Mouse (Mus musculus) cerebral cortex, adult 2 months (tissue): ENCODE data around the gene Ifitm1.

ENCODE experiments used
- WGBS: fragments of 180-500 bp; shearing (Covaris S2); methylation state at CpG from one replicate; pipeline ENCODE4 v1.1.7; 2018; 5-methylcytosine and 5-hydroxymethylcytosine counted together

Gene Ifitm1

DNA sequence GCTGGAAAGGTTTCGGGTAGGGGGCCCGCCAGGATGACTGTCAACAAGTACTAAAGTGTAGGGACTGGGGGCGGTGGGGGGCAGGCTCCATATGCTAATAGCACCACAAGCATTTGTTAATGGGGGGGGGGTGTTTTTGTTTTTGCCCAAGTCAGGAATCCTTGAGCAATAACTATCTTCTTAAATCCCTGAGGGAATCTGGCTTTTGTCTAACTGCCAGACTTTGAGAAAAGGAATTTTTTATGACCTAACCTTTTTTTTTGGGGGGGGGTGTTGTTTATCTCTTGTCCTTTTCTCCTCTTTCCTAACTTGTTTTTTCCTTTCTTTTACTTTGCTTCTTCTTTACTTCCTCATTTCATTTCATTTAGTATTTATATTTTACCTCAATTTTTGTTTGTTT, 8.4 kb downstream of the Ifitm1 start:
- WGBS: 53% methylated on average over 3 of the region's 3 CpGs

DNA sequence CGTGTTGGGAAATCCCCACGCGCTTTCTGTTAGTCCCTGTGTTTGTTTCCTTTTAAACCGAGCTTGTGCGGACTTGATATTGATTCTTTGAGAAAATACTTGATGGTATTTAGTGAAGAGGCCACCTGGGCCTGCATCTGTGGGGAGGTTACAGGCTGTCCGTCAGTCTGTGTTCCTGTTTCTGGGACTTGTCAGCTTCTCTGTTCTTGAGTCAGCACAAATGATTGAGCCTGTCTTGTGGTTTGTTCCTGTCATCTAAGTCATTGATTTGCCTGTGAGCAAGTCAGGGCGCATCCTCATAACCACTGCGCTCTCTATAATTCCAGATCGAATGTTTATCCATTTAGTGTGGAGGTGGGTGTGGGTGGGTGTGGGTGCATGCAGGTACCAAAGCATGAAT, 9.7 kb downstream of the Ifitm1 start:
- WGBS: 91% methylated on average over 9 of the region's 9 CpGs

GRCm38 (mm10) chr7:140981704-140982103, 14.7 kb downstream of the Ifitm1 start:
- WGBS: 93% methylated on average over 8 of the region's 8 CpGs

GRCm38 (mm10) chr7:140982971-140983370, 15.9 kb downstream of the Ifitm1 start:
- 92% methylated on average over 7 of the region's 7 CpGs for WGBS

DNA sequence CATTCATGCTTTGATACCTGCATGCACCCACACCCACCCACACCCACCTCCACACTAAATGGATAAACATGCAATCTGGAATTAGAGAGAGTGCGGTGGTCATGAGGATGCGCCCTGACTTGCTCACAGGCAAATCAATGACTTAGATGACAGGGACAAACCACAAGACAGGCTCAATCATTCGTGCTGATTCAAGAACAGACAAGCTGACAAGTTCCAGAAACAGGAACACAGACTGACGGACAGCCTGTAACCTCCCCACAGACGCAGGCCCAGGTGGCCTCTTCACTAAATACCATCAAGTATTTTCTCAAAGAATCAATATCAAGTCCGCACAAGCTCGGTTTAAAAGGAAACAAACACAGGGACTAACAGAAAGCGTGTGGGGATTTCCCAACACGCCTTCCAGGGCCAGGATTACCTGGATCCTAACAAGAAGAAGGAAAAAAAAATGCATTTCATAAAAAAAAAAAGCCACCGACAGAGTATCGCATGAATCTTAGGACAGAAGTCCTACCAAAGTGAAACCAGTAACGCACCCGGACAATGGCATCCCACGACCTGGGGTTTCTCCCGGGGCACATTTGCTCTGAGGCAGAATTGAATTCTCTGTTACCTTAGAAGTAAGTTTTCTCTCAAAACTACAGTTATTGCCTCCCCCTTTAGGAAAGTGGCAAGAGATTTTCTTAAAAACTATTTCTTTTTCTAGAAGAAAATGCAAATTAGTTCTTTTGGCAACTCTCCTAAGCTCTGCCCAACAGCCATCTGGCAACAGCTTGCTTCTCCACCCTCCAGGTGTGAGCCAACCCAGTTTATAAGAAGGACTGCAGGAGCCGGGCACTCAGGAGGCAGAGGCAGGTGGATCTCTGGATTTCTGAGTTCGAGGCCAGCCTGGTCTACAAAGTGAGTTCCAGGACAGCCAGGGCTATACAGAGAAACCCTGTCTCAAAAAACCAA, 20.4 kb downstream of the Ifitm1 start:
- WGBS: 69% methylated on average over 17 of the region's 17 CpGs

DNA sequence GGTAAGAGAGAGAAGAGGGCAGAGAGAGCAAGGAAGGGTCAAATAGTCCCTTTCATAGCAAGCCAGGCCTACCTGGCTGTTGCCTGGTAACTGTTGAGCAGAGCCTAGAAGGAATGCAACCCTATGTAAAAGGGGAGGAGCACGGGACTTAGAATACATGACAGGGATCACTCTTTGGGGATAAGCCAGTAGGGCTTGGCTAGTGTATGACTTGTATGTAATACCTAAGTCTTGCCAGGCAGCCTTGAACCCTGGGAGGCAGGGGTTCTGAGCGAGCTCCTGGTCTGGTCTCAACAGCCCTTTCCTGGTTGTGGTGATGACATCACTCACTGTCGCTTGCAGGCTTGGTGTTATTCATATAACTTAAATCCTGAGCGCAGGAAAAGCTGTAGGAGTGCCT, 22.0 kb downstream of the Ifitm1 start:
- WGBS: 67% methylated on average over 4 of the region's 4 CpGs

DNA sequence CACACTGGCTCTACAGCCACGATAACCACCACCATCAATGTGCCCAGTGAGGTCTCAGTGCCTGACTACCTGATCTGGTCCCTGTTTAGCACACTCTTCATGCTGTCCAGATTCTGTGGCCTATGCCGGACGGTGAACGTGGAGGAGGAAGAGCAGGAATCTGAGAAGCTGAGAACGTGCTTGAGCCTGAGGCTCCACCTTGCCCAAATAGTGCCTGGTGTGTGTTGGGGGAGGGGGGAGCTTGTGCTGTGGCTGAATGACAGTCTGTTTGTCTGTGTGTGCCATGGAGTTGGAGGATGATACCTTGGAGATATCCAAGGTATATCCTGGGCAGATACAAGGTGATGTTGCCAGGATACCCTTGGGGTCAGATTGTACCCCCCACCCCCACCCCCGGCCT, 23.2 kb downstream of the Ifitm1 start:
- 79% methylated on average over 6 of the region's 6 CpGs for WGBS

DNA sequence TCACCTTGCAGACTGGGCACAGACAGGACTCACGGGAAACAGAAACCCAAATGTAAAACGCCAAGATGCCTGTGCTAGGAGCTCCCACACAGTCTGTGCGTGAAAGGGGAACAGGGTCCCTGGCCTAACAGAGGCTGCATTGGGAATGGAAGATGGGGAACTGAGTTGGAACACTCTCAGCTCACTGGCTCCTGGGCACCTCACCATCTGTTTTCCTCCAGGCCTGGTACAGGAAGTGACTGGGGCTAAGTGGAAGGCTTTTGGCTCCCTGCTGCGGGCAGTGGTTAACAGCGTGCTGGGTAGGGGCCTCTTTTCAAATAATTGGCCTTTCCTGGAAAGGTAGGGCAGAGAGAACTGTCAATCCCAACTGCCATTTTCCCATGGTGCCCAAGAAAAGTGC, 23.6 kb downstream of the Ifitm1 start:
- WGBS: 70% methylated on average over 5 of the region's 5 CpGs

- 83% methylated on average over 14 of the region's 14 CpGs for WGBS
These were observed 24.2 kb downstream of the Ifitm1 start for GRCm38 (mm10) chr7:140991117-140991689.

DNA sequence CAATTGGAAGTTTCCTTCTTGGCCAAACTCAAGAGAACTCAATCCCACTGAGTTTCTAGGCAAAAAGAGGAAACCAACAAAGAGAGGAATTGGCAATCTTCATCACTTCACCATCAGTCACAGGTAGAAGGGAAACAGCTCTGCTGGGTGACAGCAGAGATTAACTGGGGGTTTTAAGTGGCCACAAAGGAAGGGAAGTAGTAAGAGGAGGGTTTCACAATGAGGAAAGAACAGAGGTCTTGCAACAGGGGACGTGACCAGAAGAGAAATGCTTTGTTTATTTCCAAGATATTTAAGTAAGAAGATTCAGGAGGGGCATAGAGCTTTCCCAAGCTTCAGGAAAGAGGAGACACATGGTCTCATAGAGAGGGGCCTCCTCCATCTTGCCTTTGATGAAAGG, 30.8 kb downstream of the Ifitm1 start:
- WGBS: 74% methylated on average over 1 of the region's 1 CpGs

- WGBS: 86% methylated on average over 11 of the region's 11 CpGs
These were observed 32.1 kb downstream of the Ifitm1 start for GRCm38 (mm10) chr7:140998853-140999700.

GRCm38 (mm10) chr7:141000881-141001708, 34.1 kb downstream of the Ifitm1 start:
- WGBS: 83% methylated on average over 15 of the region's 15 CpGs

DNA sequence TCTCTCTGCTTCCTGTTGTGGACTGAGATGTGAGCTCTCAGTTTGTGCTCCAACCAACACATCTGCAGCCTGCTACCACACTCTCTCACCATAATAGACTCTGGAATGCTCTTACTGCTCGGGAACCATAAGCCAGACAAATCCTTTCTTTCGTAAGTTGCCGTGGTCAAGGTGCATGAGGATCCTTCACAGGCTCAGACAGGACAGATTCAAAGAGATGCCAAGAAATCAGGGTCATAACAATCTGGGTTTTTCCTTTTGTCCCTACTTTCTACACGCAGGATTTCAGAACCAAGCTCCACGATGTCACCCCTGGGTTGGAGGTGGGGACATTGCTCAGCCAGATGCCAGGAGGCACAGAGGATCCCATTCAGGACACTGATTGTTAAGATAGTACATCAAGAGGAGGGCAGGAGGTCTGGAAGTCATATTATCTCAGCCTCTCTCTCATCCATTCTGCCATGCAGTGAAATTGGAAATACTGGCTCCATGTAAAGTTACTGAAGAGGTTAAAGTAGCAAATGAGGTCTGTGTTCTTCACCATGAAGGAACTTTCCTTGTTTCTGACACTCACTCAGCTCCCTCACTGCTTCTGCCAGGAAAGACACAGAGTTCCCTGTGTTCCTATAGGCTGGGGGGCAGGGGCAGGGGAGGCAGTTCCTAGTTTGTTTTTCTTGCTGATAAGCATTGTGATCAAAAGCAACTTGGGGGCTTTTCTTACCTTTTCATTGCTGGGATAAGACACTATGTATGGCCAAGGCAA, 36.4 kb downstream of the Ifitm1 start:
- 85% methylated on average over 5 of the region's 5 CpGs for WGBS

- 91% methylated on average over 6 of the region's 6 CpGs for WGBS
These were observed 39.4 kb downstream of the Ifitm1 start for GRCm38 (mm10) chr7:141006446-141006845.

GRCm38 (mm10) chr7:141006914-141007313, 39.9 kb downstream of the Ifitm1 start:
- WGBS: 32% methylated on average over 5 of the region's 5 CpGs

- WGBS: 27% methylated on average over 7 of the region's 7 CpGs
These were observed 41.3 kb downstream of the Ifitm1 start for GRCm38 (mm10) chr7:141008312-141008761.

DNA sequence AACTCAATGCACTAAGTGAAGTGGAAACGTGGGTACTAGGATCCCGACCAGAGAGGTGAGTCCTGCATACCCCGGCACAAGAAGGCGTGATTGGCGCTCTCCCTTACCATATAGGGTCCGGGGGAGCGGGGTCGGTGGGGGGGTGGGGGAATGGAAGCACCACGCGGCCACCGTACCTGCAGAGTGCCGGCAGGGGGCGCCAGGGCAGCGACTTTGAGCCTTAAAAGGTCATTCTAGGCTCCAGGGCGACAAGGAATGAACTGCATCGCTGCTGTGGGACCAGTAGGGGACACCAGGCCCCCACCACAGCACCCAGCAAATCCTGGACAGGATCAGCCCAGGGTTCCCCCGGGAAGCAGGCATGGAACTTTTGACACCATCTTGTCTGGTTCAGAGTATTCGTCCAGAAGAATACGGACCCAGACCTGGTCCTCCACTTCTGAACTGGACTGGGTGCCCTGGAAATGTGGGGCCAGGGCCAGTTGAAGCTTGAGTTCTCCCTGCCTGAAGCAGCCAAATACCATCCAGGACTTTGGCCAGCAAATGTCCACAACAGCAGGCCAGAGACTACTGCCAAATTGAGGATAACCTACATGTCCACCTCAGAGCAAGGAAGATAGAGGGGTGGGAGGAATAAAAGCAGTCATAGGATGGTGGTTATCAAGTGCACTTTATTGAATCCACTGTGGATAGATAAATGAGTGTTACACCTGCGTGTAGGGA, 42.1 kb downstream of the Ifitm1 start:
- WGBS: 13% methylated on average over 20 of the region's 20 CpGs

DNA sequence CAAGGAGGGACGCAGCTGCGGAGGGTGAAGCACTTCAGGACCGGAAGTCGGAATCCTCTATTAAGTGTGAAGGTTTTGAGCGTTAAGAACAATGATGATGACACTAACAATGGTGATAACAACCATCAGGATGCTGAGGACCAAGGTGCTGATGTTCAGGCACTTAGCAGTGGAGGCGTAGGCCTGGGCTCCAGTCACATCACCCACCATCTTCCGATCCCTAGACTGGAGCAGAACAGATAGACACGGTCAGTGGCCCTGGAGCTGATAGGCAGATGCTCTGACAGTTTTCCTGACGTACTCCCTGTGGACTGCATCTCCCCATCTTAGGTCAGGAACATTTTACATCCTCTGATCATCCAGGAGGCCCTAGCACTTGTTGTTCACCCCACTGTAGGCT, 42.6 kb downstream of the Ifitm1 start:
- WGBS: 89% methylated on average over 9 of the region's 9 CpGs

GRCm38 (mm10) chr7:141010593-141010992, 43.6 kb downstream of the Ifitm1 start, which contains the start of gene Ifitm3:
Gene Ifitm3, minus strand, starts transcription at chr7:141010770.
- 52% methylated on average over 10 of the region's 10 CpGs for WGBS
